Mouse (Mus musculus): ENCODE measurements around the gene Gm9639. TPM values are rescaled to one million over a fixed set of nuclear protein-coding genes. Genes with fewer than 3 reads are reported as not detected.
"Not testable (repeated sequence)": the region's sequence is repeated elsewhere in the genome, so short reads cannot be mapped to it uniquely, and the experiment has no call there.

Gene Gm9639
- polyA plus RNA-seq, 1 experiment = not detected

DNA sequence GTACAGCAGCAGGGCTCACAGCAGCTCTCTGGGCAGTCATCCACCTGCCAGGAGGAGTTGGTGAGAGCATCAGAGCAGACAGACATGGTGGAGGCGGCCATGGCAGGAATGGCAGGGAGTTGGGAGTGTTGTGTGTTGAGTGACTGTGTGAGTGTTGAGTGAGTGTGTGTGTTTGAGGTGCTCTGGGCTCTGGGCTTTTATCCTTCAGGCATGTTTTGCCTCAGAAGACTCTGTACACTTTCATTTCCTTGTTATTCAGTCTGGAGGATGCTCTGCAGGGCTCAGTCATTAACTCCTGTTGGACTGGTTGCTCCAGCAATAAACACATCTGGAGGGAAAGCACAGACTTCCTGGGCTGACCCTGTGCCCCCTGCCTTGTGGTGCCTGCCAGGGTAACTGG lies 35.3 kb downstream of the Gm9639 start, which contains the start of gene Gm3233:
Gm3233 (minus strand) TSS at position 101 of the 400 bp plus-strand sequence.
- DNase-seq (ENCODE audit: extremely low spot score in 1 of 2, low spot score in 1 of 2) = not testable (repeated sequence)

DNA sequence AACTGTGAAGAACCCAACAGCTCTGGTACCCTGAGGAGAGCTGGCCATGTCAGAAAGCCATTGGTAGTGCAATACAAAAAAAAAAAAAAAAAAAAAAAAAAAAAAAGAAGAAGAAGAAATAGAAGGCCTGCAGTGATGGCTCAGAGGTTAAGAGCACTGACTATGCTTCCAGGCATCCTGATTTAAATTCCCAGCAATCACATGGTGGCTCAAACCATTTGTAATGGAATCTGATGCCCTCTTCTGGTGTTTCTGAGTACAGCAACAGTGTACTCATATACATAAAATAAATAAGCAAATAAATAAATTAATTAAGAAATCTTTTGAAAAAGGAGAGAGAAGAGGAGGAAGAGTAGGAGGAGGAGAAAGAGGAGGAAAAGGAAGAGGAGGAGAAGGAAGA lies 41.4 kb downstream of the Gm9639 start:
- DNase-seq (ENCODE audit: extremely low spot score in 1 of 2, low spot score in 1 of 2) = no peak

DNA sequence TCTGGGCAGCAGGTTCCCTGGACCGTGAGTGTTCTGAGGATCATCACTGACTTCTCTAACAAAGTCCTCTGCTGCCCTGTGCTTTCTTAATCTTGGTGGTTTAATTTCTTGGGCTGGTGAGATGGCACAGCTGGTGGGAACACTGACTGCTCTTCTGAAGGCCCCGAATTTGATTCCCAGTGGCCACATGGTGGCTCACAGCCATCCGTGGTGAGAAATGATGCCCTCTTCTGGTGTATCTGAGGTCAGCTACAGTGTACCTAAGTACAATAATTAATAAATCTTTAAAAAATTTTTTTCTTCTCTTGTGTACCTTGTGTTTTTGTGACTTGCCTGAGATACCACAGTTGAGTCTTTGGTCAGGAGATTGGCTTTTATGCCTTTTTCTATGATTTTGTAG lies 42.6 kb downstream of the Gm9639 start:
- DNase-seq (ENCODE audit: extremely low spot score in 1 of 2, low spot score in 1 of 2) = not testable (repeated sequence)

DNA sequence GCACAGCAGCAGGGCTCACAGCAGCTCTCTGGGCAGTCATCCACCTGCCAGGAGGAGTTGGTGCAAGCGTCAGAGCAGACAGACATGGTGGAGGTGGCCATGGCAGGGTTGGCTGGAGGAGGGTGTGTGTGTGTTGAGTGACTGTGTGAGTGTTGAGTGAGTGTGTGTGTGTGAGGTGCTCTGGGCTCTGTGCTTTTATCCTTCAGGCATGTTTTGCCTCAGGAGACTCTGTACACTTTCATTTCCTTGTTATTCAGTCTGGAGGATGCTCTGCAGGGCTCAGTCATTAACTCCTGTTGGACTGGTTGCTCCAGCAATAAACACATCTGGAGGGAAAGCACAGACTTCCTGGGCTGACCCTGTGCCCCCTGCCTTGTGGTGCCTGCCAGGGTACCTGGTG lies 43.6 kb downstream of the Gm9639 start, which contains the start of gene Gm9736:
Gm9736 (minus strand) TSS at position 101 of the 400 bp plus-strand sequence.
- DNase-seq (ENCODE audit: extremely low spot score in 1 of 2, low spot score in 1 of 2) = not testable (repeated sequence)

DNA sequence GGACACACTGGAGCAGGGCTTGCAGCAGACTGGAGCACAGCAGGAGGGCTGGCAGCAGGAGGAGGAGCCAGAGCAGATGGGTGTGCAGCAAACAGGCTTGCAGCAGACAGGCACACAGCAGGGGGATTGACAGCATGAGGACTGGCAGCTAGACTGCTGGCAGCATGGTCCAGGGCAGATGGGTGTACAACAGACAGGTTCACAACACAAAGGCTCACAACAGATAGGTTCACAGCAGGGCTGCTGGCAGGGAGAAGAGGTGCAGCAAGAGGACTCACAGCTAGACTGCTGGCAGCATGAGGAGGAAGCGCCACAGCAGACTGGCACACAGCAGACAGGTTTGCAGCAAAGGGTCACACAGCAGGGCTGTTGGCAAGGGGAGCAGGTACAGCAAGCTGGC lies 44.2 kb downstream of the Gm9639 start:
- DNase-seq (ENCODE audit: extremely low spot score in 1 of 2, low spot score in 1 of 2) = not testable (repeated sequence)

Other genes starting within 250 kb of the Gm9639 start
- 125 and 132 TPM in 2 replicates for gene Pttg1ip, start 213.4 kb downstream of the Gm9639 start, polyA plus RNA-seq (2012; rRNA removed)
- gene Sumo3, start 189.0 kb downstream of the Gm9639 start, polyA plus RNA-seq (2012; rRNA removed) = 358 and 364 TPM in 2 replicates
- 15.9 and 23.0 TPM in 2 replicates for gene Gm49325, start 188.9 kb downstream of the Gm9639 start, polyA plus RNA-seq (2012; rRNA removed)
- gene Ube2g2, start 172.8 kb downstream of the Gm9639 start, polyA plus RNA-seq (2012; rRNA removed) = 47.9 and 51.8 TPM in 2 replicates
- gene Tspear, start 108.5 kb downstream of the Gm9639 start, polyA plus RNA-seq (2012; rRNA removed) = 0.04 TPM in 1 of 2 replicates, not detected in the other
- gene Gm19402, start 104.3 kb downstream of the Gm9639 start, polyA plus RNA-seq (2012; rRNA removed) = not detected in 2 replicates
- not detected in 2 replicates for gene Gm9508, start 97.8 kb downstream of the Gm9639 start, polyA plus RNA-seq (2012; rRNA removed)
- gene Gm10272, start 88.5 kb downstream of the Gm9639 start, polyA plus RNA-seq (2012; rRNA removed) = not detected in 2 replicates
- not detected in 2 replicates for gene Gm10024, start 83.6 kb downstream of the Gm9639 start, polyA plus RNA-seq (2012; rRNA removed)
- not detected in 2 replicates for gene Gm10142, start 79.3 kb downstream of the Gm9639 start, polyA plus RNA-seq (2012; rRNA removed)
- gene Krtap12-1, start 74.5 kb downstream of the Gm9639 start, polyA plus RNA-seq (2012; rRNA removed) = not detected in 2 replicates
- gene Gm10100, start 68.6 kb downstream of the Gm9639 start, polyA plus RNA-seq (2012; rRNA removed) = not detected in 2 replicates
- gene Gm18596, start 52.4 kb downstream of the Gm9639 start, polyA plus RNA-seq (2012; rRNA removed) = not detected in 2 replicates
- gene Gm9736, start 43.7 kb downstream of the Gm9639 start, polyA plus RNA-seq (2012; rRNA removed) = not detected in 2 replicates
- gene Gm3233, start 35.4 kb downstream of the Gm9639 start, polyA plus RNA-seq (2012; rRNA removed) = not detected in 2 replicates
- gene Gm3238, start 23.8 kb downstream of the Gm9639 start, polyA plus RNA-seq (2012; rRNA removed) = not detected in 2 replicates
- gene Gm7138, start 18.1 kb downstream of the Gm9639 start, polyA plus RNA-seq (2012; rRNA removed) = not detected in 2 replicates
- gene Gm3250, start 12.5 kb downstream of the Gm9639 start, polyA plus RNA-seq (2012; rRNA removed) = not detected in 2 replicates
- gene Gm7137, start 6.9 kb downstream of the Gm9639 start, polyA plus RNA-seq (2012; rRNA removed) = not detected in 2 replicates
- not detected in 2 replicates for gene Gm19668, start 4.1 kb upstream of the Gm9639 start, polyA plus RNA-seq (2012; rRNA removed)
- not detected in 2 replicates for gene Gm9507, start 16.8 kb upstream of the Gm9639 start, polyA plus RNA-seq (2012; rRNA removed)
- gene Gm2696, start 19.6 kb upstream of the Gm9639 start, polyA plus RNA-seq (2012; rRNA removed) = not detected in 2 replicates
- gene Krtap10-4, start 32.0 kb upstream of the Gm9639 start, polyA plus RNA-seq (2012; rRNA removed) = not detected in 2 replicates
- not detected in 2 replicates for gene Krtap10-10, start 40.9 kb upstream of the Gm9639 start, polyA plus RNA-seq (2012; rRNA removed)
- gene Gm36176, start 51.7 kb upstream of the Gm9639 start, polyA plus RNA-seq (2012; rRNA removed) = not detected in 2 replicates
- not detected in 2 replicates for gene Gm10318, start 57.8 kb upstream of the Gm9639 start, polyA plus RNA-seq (2012; rRNA removed)
- gene Gm3285, start 66.9 kb upstream of the Gm9639 start, polyA plus RNA-seq (2012; rRNA removed) = not detected in 2 replicates
- 5.6 and 6.3 TPM in 2 replicates for gene Lrrc3, start 107.5 kb upstream of the Gm9639 start, polyA plus RNA-seq (2012; rRNA removed)
- gene Trpm2, start 175.5 kb upstream of the Gm9639 start, polyA plus RNA-seq (2012; rRNA removed) = 22.5 and 28.3 TPM in 2 replicates
- gene 1810043G02Rik, start 183.4 kb upstream of the Gm9639 start, polyA plus RNA-seq (2012; rRNA removed) = 66.6 and 82.8 TPM in 2 replicates
- gene Pfkl, start 215.0 kb upstream of the Gm9639 start, polyA plus RNA-seq (2012; rRNA removed) = 164 and 180 TPM in 2 replicates
- 0.34 and 0.52 TPM in 2 replicates for gene Dnmt3l, start 246.9 kb upstream of the Gm9639 start, polyA plus RNA-seq (2012; rRNA removed)
- 0.13 and 0.30 TPM in 2 replicates for gene Aire, start 248.5 kb upstream of the Gm9639 start, polyA plus RNA-seq (2012; rRNA removed)

All from frontal cortex, adult 2 months (tissue).